In the genomic region with DNA sequence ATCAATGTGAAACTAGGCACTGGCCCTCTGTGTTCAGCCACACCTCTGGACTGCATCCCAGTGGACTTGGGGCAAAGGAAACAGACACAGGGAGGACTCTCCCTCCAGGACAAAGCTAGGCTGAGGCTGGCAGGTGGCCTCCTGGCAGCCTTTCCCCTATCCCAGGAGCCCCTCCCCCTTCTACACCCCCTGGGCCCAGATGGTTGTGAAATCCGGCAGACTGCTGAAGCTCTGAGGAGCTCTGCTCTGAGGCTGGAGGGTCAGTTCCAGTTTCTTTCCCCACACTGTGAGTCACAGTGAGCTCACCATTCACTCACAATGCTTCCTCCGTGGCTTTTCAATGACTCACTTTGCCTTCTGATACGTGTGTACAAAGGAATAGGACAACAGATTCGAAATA, we compare ENCODE assay signal across 9 mouse cellular contexts. TPM values are rescaled to one million over a fixed set of nuclear protein-coding genes. Genes with fewer than 3 reads are reported as not detected.
DNase-seq lines count a peak whose midpoint lies in the region; ATAC-seq and TF ChIP-seq lines count a peak whose summit lies in the region.
"Had no signal": no experiment of that assay in that cellular context is flagged by ENCODE, and none has a peak within 500 bp of the region (broad histone marks: within the 10 kb centered on the region; RNA-seq: fewer than 3 reads in every experiment).

No protein-coding gene starts in this region.

- H3K27me3 ChIP-seq in heart, embryonic 12.5 days (replicated peaks), result no peaks in the 10 kb centered on the region
- H3K27me3 ChIP-seq in kidney, adult 2 months (replicated peaks; ENCODE audit: control insufficient read depth, insufficient read depth, low read length), result no peaks in the 10 kb centered on the region

- no peak overlapping the region for H3K4me3 ChIP-seq in heart, embryonic 12.5 days
- no peak overlapping the region for H3K4me3 ChIP-seq in bone marrow macrophage, adult 2 months (ENCODE audit: insufficient read depth, low read length)
- H3K4me3 ChIP-seq in kidney, adult 2 months (ENCODE audit: insufficient read depth, low read depth, low read length), result no peak overlapping the region
- H3K4me3 ChIP-seq in lung, adult 2 months (replicated peaks; ENCODE audit: extremely low read depth, low read depth, low read length), result no peak overlapping the region

- no peak overlapping the region for H3K27ac ChIP-seq in heart, embryonic 12.5 days (ENCODE audit: poor library complexity, severe bottlenecking)
- H3K27ac ChIP-seq in bone marrow macrophage, adult 2 months (ENCODE audit: insufficient read depth, low read depth, low read length), result peak overlapping the region; percentile 67
- 0 out of 2 replicates have a peak overlapping the region, but pooled peaks have one; percentile 22 for H3K27ac ChIP-seq in kidney, adult 2 months (ENCODE audit: insufficient read depth, low read depth, low read length)

- ATAC-seq in heart, embryonic 12.5 days (ENCODE audit: insufficient number of reproducible peaks, low FRiP score), result no peak

- peak; percentile 84 to 92 for DNase-seq in heart, adult 18-20 months
- peak; percentile 41 for DNase-seq in gonadal fat pad, adult 2 months (ENCODE audit: low read depth)
- peak; percentile 68 for DNase-seq in kidney, adult 2 months
- peak; percentile 41 for DNase-seq in lung, adult 2 months
- DNase-seq in ovary, postnatal 14 days (ENCODE audit: low spot score), result peak; percentile 61
- no peak for DNase-seq in cerebellum, postnatal 36 days

- H3K4me1 ChIP-seq in heart, embryonic 12.5 days (replicated peaks), result peaks cover 15% of the 10 kb centered on the region
- peaks cover 42% of the 10 kb centered on the region for H3K4me1 ChIP-seq in bone marrow macrophage, adult 2 months (ENCODE audit: control insufficient read depth, insufficient read depth, low read length)
- H3K4me1 ChIP-seq in kidney, adult 2 months (ENCODE audit: control insufficient read depth, insufficient read depth, low read length), result peaks cover 7% of the 10 kb centered on the region
- H3K4me1 ChIP-seq in lung, adult 2 months (ENCODE audit: control insufficient read depth, insufficient read depth, low read length), result peaks cover 19% of the 10 kb centered on the region; the same call in 1 of the 2 replicates

- no peak overlapping the region for H3K4me2 ChIP-seq in heart, embryonic 12.5 days

- 0 out of 2 replicates have a peak, but pooled peaks cover 5% of the 10 kb centered on the region for H3K9me3 ChIP-seq in heart, embryonic 12.5 days (replicated peaks)

- no peak for TF ChIP-seq POLR2A in bone marrow macrophage, adult 2 months (IDR thresholded peaks at IDR 0.05; ENCODE audit: borderline replicate concordance, low read depth, low read length)
- TF ChIP-seq POLR2A in kidney, adult 2 months (IDR thresholded peaks at IDR 0.05; ENCODE audit: low read depth, low read length), result no peak
- no peak for TF ChIP-seq POLR2A in lung, adult 2 months (IDR thresholded peaks at IDR 0.05; ENCODE audit: borderline replicate concordance, extremely low read depth, low read depth, low read length)

- H3K9ac ChIP-seq in heart, embryonic 12.5 days, result no peak overlapping the region

- no peak for TF ChIP-seq CTCF in bone marrow macrophage, adult 2 months (IDR thresholded peaks at IDR 0.05; ENCODE audit: low read depth, low read length)
- no peak for TF ChIP-seq CTCF in kidney, adult 2 months (conservative IDR thresholded peaks at IDR 0.05; ENCODE audit: insufficient read depth, insufficient read length, low read depth, low read length)
- TF ChIP-seq CTCF in lung, adult 2 months (IDR thresholded peaks at IDR 0.05; ENCODE audit: insufficient read depth, low read length), result no peak

- 26% methylated on average over 4 of the region's 4 CpGs for WGBS in heart, embryonic 12.5 days
- 23% methylated on average over 4 of the region's 4 CpGs for WGBS in kidney, adult 2 months
- 17% methylated on average over 4 of the region's 4 CpGs for WGBS in lung, adult 2 months

- peaks cover 9% of the 10 kb centered on the region; the same call in 1 of the 2 replicates for H3K36me3 ChIP-seq in heart, embryonic 12.5 days
- H3K36me3 ChIP-seq in kidney, adult 2 months (ENCODE audit: control insufficient read depth, insufficient read depth, low read length), result no peaks in the 10 kb centered on the region; the same call in 1 of the 2 replicates
- H3K36me3 ChIP-seq: G1E had no signal

RNA-seq across cellular contexts. Expression of gene She, which starts 29.9 kb away (rescaled TPM):
- total RNA-seq in heart, adult 18-20 months (2021), result 10 to 100 TPM; 10.0 to 10.5 TPM
- polyA plus RNA-seq in heart, embryonic 12.5 days (2016; fragmentation: Nextera tagmentation; extraction: Ambion mirVana), result 9.6 and 10.5 TPM in 2 replicates
- polyA plus RNA-seq in bone marrow macrophage, adult 2 months (2012; ENCODE audit: insufficient read depth, insufficient read length, missing spikeins), result not detected in 2 replicates
- 3.4 and 3.5 TPM in 2 replicates for polyA plus RNA-seq in gonadal fat pad, adult 2 months (2012; rRNA removed)
- polyA plus RNA-seq in kidney, adult 2 months (2012; rRNA removed), result 3.3 and 4.1 TPM in 2 replicates
- polyA plus RNA-seq in lung, adult 2 months (2012; rRNA removed), result 15.1 and 16.3 TPM in 2 replicates
- total RNA-seq: G1E had no signal
- polyA plus RNA-seq: G1E had no signal

RNA-seq across cellular contexts. Expression of gene Il6ra, which starts 51.9 kb away (rescaled TPM):
- total RNA-seq in heart, adult 18-20 months (2021), result 1 to 10 TPM; 4.2 to 5.6 TPM
- 0.47 and 0.59 TPM in 2 replicates for polyA plus RNA-seq in heart, embryonic 12.5 days (2016; fragmentation: Nextera tagmentation; extraction: Ambion mirVana)
- 75.7 and 82.0 TPM in 2 replicates for polyA plus RNA-seq in bone marrow macrophage, adult 2 months (2012; ENCODE audit: insufficient read depth, insufficient read length, missing spikeins)
- 10.7 and 12.3 TPM in 2 replicates for polyA plus RNA-seq in gonadal fat pad, adult 2 months (2012; rRNA removed)
- 3.2 and 4.1 TPM in 2 replicates for polyA plus RNA-seq in kidney, adult 2 months (2012; rRNA removed)
- 19.8 and 22.6 TPM in 2 replicates for polyA plus RNA-seq in lung, adult 2 months (2012; rRNA removed)
- polyA plus RNA-seq: G1E had no signal

Comparison
In these comparisons a context has a peak if more than half of its experiments do, and no peak if none do; other contexts are left out.
1. DNase-seq: peak in heart, adult 18-20 months (2 of 2), gonadal fat pad, adult 2 months (single experiment), kidney, adult 2 months (single experiment), lung, adult 2 months (single experiment) and ovary, postnatal 14 days (single experiment); none in cerebellum, postnatal 36 days (0 of 2).